Mouse (Mus musculus) hematopoietic stem cell, adult 5-6 weeks (primary cell): Measurements from ENCODE around the gene Iqcg. TPM values are rescaled to one million over a fixed set of nuclear protein-coding genes. Genes with fewer than 3 reads are reported as not detected.
A peak's percentile ranks its signal among the peaks of the same experiment; 100 is the strongest.
"Not testable (repeated sequence)": the region's sequence is repeated elsewhere in the genome, so short reads cannot be mapped to it uniquely, and the experiment has no call there.

ENCODE experiments used
- ATAC-seq, 2 experiments: fragments of 125-278 bp in 1 of 2; replicated peaks in 1 of 2; 2 replicates each; pipeline ENCODE4 v1.8.0; 2016 to 2017; ENCODE audit warnings: inconsistent platforms in 2 of 2, mild to moderate bottlenecking in 2 of 2, moderate number of reproducible peaks in 2 of 2, low read depth in 1 of 2, moderate TSS enrichment in 1 of 2; ENCODE audit not compliant: low FRiP score in 2 of 2, poor library complexity in 2 of 2, severe bottlenecking in 2 of 2, insufficient read depth in 1 of 2, low TSS enrichment in 1 of 2
- total RNA-seq: library from RNA; stranded (forward); fragments of 172-1452, 232-1000 nt; gene quantifications from 2 replicates; pipeline ENCODE4 v1.2.3, GENCODE M21; 2017

Gene Iqcg
- 0.79 and 3.3 TPM in 2 replicates for total RNA-seq

GRCm38 (mm10) chr16:33056095-33056785 is at the start of gene Iqcg, which contains the start of gene Rpl35a:
Gene Iqcg (minus strand): TSS chr16:33056218.
Gene Rpl35a (plus strand): TSS chr16:33056453.
- peak; percentile 88 to 96 for ATAC-seq

GRCm38 (mm10) chr16:33085666-33086065 is 29.6 kb upstream of the Iqcg start:
- no peak for ATAC-seq

GRCm38 (mm10) chr16:33083996-33084395 is 28.0 kb upstream of the Iqcg start:
- no peak for ATAC-seq

- ATAC-seq: no peak
Measured at GRCm38 (mm10) chr16:33082951-33083350, 26.9 kb upstream of the Iqcg start.

GRCm38 (mm10) chr16:33080063-33080462 is 24.0 kb upstream of the Iqcg start:
- no peak for ATAC-seq

- ATAC-seq: peak; percentile 32 to 59; a peak in 2 of 4 replicates
Measured at GRCm38 (mm10) chr16:33077069-33077627, 21.1 kb upstream of the Iqcg start.

GRCm38 (mm10) chr16:33076078-33076477 is 20.1 kb upstream of the Iqcg start:
- ATAC-seq: no peak

- no peak for ATAC-seq
Measured at GRCm38 (mm10) chr16:33074967-33075366, 18.9 kb upstream of the Iqcg start.

GRCm38 (mm10) chr16:33072871-33073557 is 17.0 kb upstream of the Iqcg start:
- ATAC-seq: no peak

- no peak for ATAC-seq
Measured at GRCm38 (mm10) chr16:33070928-33071327, 14.9 kb upstream of the Iqcg start.

GRCm38 (mm10) chr16:33064636-33065035 is 8.6 kb upstream of the Iqcg start:
- ATAC-seq: no peak

- no peak for ATAC-seq
Measured at GRCm38 (mm10) chr16:33063267-33063666, 7.2 kb upstream of the Iqcg start.

- peak in 1 of 2 experiments; percentile 14; a peak in 1 of 4 replicates for ATAC-seq
Measured at GRCm38 (mm10) chr16:33062682-33063131, 6.7 kb upstream of the Iqcg start.

GRCm38 (mm10) chr16:33062024-33062681 is 6.1 kb upstream of the Iqcg start, which contains the start of gene Lmln:
Gene Lmln (plus strand): TSS chr16:33062521.
- ATAC-seq: peak; percentile 83 to 93

GRCm38 (mm10) chr16:33061400-33061799 is 5.4 kb upstream of the Iqcg start:
- no peak for ATAC-seq

- no peak for ATAC-seq
Measured at GRCm38 (mm10) chr16:33060926-33061325, 4.9 kb upstream of the Iqcg start.

GRCm38 (mm10) chr16:33059471-33059870 is 3.5 kb upstream of the Iqcg start:
- ATAC-seq: no peak

GRCm38 (mm10) chr16:33058656-33059055 is 2.6 kb upstream of the Iqcg start:
- not testable (repeated sequence) for ATAC-seq
